Mouse (Mus musculus): Measurements from ENCODE around the gene Wnt7b. TPM values are rescaled to one million over a fixed set of nuclear protein-coding genes. Genes with fewer than 3 reads are reported as not detected.
A peak's percentile ranks its signal among the peaks of the same experiment; 100 is the strongest.

Gene Wnt7b
- 25.2 and 38.7 TPM in 2 replicates for polyA plus RNA-seq (2012; rRNA removed)

- no peak for DNase-seq (ENCODE audit: extremely low spot score in 1 of 2, low spot score in 1 of 2)
Measured at GRCm38 (mm10) chr15:85582356-85582910, at the start of gene Wnt7b. Wnt7b (minus strand) TSS chr15:85582473.

GRCm38 (mm10) chr15:85631591-85631990, 49.3 kb upstream of the Wnt7b start:
- DNase-seq (ENCODE audit: extremely low spot score in 1 of 2, low spot score in 1 of 2), result no peak

- DNase-seq (ENCODE audit: extremely low spot score in 1 of 2, low spot score in 1 of 2), result no peak
Measured at GRCm38 (mm10) chr15:85629924-85630545, 47.8 kb upstream of the Wnt7b start.

- DNase-seq (ENCODE audit: extremely low spot score in 1 of 2, low spot score in 1 of 2), result peak in 1 of 2 experiments; percentile 59
Measured at GRCm38 (mm10) chr15:85625666-85626279, 43.5 kb upstream of the Wnt7b start.

DNA sequence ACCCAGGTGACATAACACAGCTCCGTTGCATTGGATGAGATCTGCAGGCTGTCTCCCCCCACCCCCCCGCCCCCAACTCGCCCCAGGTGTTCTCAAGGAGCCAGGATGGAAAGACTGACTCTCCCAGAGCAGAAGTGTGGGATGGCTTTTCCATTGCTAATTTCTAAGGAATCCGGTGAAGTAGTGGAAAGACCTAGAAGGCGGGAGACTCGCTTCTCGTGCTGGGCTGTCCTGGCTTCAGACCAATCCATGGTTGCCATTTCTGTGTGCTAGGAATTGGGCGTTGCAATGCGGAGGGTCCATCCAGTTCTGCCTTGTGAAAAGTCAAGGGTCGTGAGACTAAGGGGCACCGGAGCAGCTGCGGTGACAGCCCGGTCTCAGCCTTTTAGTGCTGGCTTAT, 39.9 kb upstream of the Wnt7b start:
- DNase-seq (ENCODE audit: extremely low spot score in 1 of 2, low spot score in 1 of 2), result no peak

- no peak for DNase-seq (ENCODE audit: extremely low spot score in 1 of 2, low spot score in 1 of 2)
Measured at GRCm38 (mm10) chr15:85615537-85616100, 33.3 kb upstream of the Wnt7b start.

- no peak for DNase-seq (ENCODE audit: extremely low spot score in 1 of 2, low spot score in 1 of 2)
Measured at GRCm38 (mm10) chr15:85615075-85615474, 32.8 kb upstream of the Wnt7b start.

DNA sequence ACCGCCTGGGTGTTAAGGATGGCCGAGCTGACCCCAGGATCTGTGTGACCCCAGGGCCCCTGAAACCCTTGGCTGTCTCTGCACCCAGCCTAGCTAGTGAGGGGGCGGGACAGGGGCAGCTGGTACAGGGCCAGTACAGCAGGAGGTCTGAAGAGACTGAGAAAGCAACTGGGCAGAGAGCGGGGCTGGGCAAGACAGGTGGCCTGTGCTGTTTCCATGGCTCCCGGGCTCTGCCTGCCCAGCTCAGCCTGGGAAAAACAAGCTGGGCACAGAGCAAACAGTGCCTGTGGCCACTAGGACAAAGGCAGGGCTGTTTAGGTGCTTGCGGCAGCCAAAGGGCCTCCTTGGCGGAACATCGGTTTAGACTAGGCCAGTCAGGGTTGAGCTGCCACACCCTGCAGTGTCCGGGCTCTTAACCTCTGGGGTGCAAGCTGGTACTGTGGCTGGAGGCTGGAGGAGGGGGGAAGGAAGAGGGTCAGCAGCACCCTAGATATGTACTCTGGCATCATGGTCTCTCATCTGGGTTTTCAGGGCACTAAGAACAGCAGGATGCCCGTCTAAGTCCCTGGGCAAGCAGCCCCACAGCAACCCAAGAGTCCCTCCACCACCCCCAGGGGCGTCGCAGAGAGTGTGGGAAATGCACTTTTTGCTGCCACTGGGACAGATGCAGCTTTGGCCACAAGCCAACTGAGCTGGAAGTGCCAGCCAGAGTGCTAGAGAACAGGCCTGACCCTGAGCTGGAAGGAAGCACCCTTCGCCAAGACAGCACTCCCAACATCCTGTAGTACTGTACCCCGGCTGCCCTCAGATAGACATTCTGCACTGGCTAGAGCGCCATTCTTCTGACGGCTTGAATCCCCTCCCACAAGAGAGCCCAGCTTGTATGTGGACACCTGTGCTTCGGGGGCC, 31.3 kb upstream of the Wnt7b start:
- DNase-seq (ENCODE audit: extremely low spot score in 1 of 2, low spot score in 1 of 2), result peak; percentile 53 to 61

- DNase-seq (ENCODE audit: extremely low spot score in 1 of 2, low spot score in 1 of 2), result peak in 1 of 2 experiments; percentile 63
Measured at GRCm38 (mm10) chr15:85612660-85613357, 30.5 kb upstream of the Wnt7b start.

DNA sequence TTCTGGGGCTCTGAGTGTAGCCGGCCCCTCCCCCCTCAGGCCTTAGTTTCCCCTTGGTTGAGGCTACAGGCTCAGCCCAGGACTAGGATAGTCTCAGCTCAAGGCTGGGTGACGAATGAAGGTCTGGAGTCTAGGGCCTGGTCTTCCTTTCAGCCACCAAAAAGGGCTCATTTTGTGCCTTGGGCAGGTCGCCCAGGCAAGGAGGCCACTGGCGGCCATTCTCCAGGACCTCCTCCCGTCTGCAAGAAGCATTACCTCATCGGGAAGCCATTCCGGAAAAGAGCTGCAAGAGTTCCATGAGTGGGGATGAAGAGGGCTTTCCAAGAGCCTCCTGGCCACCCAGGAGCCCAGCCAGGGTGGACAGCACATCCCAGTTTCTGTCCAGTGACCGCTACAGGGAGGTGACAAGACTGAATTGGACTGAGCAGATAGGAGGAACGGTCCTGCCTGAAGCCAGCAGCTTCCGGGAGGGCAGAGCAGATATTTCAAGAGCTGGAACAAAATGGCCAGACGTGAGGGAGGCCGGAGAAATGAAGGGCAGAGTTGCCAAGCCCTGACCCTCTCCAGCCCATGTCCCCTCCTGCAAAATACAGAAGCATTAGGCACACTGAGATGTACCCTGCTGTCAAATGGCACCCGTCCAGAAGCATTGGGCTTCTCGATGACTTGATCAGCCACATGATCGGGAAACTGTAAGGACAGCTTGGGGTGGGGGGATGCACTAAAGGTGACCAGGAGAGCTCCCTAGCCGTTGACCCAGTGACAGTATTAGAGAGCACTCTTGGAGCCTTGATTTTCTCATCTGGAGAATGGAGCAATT, 29.6 kb upstream of the Wnt7b start:
- DNase-seq (ENCODE audit: extremely low spot score in 1 of 2, low spot score in 1 of 2), result peak in 1 of 2 experiments; percentile 48

GRCm38 (mm10) chr15:85610618-85611218, 28.4 kb upstream of the Wnt7b start:
- DNase-seq (ENCODE audit: extremely low spot score in 1 of 2, low spot score in 1 of 2), result peak; percentile 84 to 91

- DNase-seq (ENCODE audit: extremely low spot score in 1 of 2, low spot score in 1 of 2), result no peak
Measured at GRCm38 (mm10) chr15:85610120-85610519, 27.8 kb upstream of the Wnt7b start.

DNA sequence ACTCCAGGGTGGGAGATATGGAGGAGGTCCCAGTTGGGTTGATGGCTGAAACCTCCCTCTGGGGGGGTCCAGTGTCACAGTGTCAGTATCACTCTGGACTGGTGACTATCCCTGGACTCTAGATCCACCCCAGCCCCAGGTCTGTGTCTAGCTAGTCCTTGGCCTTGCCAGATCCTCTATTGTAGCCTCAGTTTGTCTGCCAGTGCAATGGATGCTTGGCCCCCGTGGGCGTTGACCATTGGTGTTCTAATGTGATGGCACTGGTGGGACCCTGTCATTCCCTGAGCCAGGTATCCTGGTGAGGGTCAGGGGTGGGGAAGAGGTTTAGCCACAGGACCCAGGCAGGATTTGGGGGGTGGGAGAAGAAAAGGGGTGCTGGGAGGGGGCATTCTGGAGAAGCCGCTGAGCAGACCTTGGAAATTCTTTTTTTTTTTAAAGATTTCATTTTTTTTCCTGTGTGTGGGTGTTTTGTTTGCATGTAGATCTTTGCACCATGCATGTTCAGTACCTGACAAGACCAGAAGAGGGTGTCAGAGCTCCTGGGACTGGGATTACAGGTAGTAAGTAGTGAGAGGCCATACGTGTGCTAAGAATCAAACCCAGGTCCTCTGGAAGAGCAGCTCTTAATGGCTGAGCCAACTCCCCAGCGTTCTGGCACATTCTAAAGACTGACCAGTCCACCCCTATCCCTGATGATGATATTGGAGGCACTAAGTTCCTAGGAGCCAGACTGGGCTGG, 27.2 kb upstream of the Wnt7b start:
- no peak for DNase-seq (ENCODE audit: extremely low spot score in 1 of 2, low spot score in 1 of 2)

DNA sequence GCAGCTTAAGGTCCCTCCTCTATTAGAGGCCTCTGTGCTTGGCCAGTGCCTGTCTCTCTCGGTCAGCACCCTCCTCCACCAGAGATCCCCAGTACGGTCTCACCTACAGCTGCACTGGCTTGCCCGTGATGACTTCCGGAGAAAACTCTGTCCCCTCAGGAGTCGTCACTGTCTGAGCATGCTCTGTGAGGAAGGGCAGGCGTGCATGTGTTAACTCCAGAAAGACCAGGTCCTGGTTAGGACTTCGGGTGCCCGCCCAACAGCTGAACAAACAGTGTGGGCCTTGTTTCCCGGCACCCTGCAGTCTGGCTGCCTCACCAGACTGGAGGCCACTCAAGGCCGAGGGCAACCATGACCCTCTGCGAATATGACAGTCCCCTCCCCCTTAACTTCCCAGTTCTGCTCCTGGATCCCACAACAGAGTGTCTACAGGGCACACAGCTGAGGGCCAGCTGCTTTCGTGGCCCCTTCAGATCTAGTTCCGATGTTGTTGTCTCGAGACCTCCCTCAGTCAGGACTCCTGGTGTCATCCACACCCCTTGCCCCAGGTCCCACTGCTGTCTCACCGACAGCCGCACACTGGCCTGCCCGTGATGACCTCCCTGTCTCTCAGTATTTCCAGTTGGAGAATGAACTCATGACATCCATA, 23.8 kb upstream of the Wnt7b start:
- no peak for DNase-seq (ENCODE audit: extremely low spot score in 1 of 2, low spot score in 1 of 2)

GRCm38 (mm10) chr15:85604938-85605337, 22.7 kb upstream of the Wnt7b start:
- no peak for DNase-seq (ENCODE audit: extremely low spot score in 1 of 2, low spot score in 1 of 2)

DNA sequence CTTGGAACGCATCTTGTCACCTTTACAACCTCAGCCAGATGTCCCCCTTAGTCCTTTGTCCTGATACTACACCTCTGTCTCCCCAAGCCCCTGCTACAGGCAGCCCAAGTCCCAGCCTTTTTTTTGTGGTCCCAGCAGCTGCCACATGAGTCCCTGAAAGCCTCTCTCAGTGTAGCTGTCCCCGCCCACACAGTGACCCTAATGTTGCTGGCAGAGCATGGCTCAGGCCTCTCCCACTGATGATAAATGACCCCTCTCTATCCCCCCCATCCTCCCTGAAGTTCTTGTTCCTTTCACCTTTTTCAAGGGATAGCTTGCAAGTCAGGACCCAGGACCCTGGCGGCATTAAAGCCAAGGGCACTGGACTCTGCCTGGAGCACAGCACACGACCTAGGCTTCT, 22.2 kb upstream of the Wnt7b start:
- DNase-seq (ENCODE audit: extremely low spot score in 1 of 2, low spot score in 1 of 2), result no peak

- DNase-seq (ENCODE audit: extremely low spot score in 1 of 2, low spot score in 1 of 2), result no peak
Measured at GRCm38 (mm10) chr15:85603422-85603821, 21.1 kb upstream of the Wnt7b start.

DNA sequence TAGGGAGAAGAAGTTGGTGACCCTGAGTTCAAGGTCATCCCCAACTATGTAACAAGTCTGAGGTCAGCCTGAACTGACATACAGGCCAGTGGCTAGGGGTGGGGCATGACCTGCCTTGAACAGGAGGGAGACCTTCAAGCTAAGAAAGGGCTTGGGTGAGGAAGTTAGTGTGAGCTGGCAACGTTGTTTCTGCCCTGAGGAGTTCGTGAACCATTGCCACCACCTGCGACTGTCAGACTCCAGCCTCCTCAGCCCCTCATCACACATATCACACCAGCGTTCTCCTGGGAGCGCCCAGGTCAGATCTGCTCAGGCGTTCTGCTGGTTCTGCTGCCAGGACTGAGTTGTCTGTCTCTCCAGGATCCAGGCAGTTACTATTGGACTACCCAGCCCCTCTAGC, 20.5 kb upstream of the Wnt7b start:
- DNase-seq (ENCODE audit: extremely low spot score in 1 of 2, low spot score in 1 of 2), result no peak
